Mouse (Mus musculus) layer of hippocampus, adult 18-20 months (tissue): ENCODE measurements at regions not wholly inside any gene's neighbourhood (a gene's known extent, or its start where the extent isn't known, plus 50 kb on each side); places are given as distances from the start of the nearest gene placed in this dataset.

Experiments used
- DNase-seq, 2 experiments: peaks; one replicate each; pipeline ENCODE4 v3.0.0; 2022; ENCODE audit warnings: low spot score in 2 of 2

GRCm38 (mm10) chr9:122617793-122618192 is 129.4 kb upstream of the Topaz1 start:
- no peak for DNase-seq

- DNase-seq, result no peak
These were observed 122.1 kb upstream of the Topaz1 start for GRCm38 (mm10) chr9:122625081-122625480.

GRCm38 (mm10) chr9:122626346-122626745 is 120.8 kb upstream of the Topaz1 start:
- no peak for DNase-seq

- DNase-seq, result peak in 1 of 2 experiments; percentile 69
These were observed 117.8 kb upstream of the Topaz1 start for GRCm38 (mm10) chr9:122629171-122629904.

- no peak for DNase-seq
These were observed 115.4 kb upstream of the Topaz1 start for GRCm38 (mm10) chr9:122631793-122632192.

GRCm38 (mm10) chr9:122633484-122633883 is 113.7 kb upstream of the Topaz1 start:
- no peak for DNase-seq

GRCm38 (mm10) chr9:122635138-122635964 is 111.8 kb upstream of the Topaz1 start:
- DNase-seq, result peak in 1 of 2 experiments; percentile 72

GRCm38 (mm10) chr9:122637591-122637990 is 109.6 kb upstream of the Topaz1 start:
- no peak for DNase-seq

GRCm38 (mm10) chr9:122639239-122639638 is 107.9 kb upstream of the Topaz1 start:
- DNase-seq, result no peak

- no peak for DNase-seq
These were observed 104.2 kb upstream of the Topaz1 start for GRCm38 (mm10) chr9:122642913-122643312.

- DNase-seq, result no peak
These were observed 101.6 kb upstream of the Topaz1 start for GRCm38 (mm10) chr9:122645569-122645968.

- DNase-seq, result no peak
These were observed 96.3 kb upstream of the Topaz1 start for GRCm38 (mm10) chr9:122650862-122651261.

- no peak for DNase-seq
These were observed 91.6 kb upstream of the Topaz1 start for GRCm38 (mm10) chr9:122655583-122655982.

- DNase-seq, result no peak
These were observed 87.1 kb upstream of the Topaz1 start for GRCm38 (mm10) chr9:122660050-122660449.

GRCm38 (mm10) chr9:122666978-122667645 is 80.0 kb upstream of the Topaz1 start:
- no peak for DNase-seq

GRCm38 (mm10) chr9:122667646-122667981 is 79.5 kb upstream of the Topaz1 start:
- no peak for DNase-seq

- peak in 1 of 2 experiments; percentile 46 for DNase-seq
These were observed 73.4 kb upstream of the Topaz1 start for GRCm38 (mm10) chr9:122673777-122674176.

- no peak for DNase-seq
These were observed 69.0 kb upstream of the Topaz1 start for GRCm38 (mm10) chr9:122678001-122678696.

GRCm38 (mm10) chr9:122687170-122687569 is 60.0 kb upstream of the Topaz1 start:
- peak; percentile 48 to 74 for DNase-seq

- peak in 1 of 2 experiments; percentile 67 for DNase-seq
These were observed 55.3 kb upstream of the Topaz1 start for GRCm38 (mm10) chr9:122691879-122692278.

- DNase-seq, result peak in 1 of 2 experiments; percentile 65
These were observed 51.4 kb upstream of the Topaz1 start for GRCm38 (mm10) chr9:122695724-122696123.
